Mouse (Mus musculus) MEL (cell line): ENCODE measurements around the gene Gabbr2.

Experiments used
- CTCF ChIP-seq, 3 experiments: IDR thresholded peaks in 2 of 3; conservative IDR thresholded peaks in 1 of 3; 2 replicates each; pipeline ENCODE4 v1.5.1; 2011 to 2012; ENCODE audit warnings: low read length in 3 of 3, low read depth in 2 of 3, mild to moderate bottlenecking in 2 of 3, improper control_type of control experiment in 1 of 3, inconsistent platforms in 1 of 3, mixed read lengths in 1 of 3, moderate library complexity in 1 of 3; ENCODE audit not compliant: control insufficient read depth in 1 of 3, insufficient read depth in 1 of 3, poor library complexity in 1 of 3, severe bottlenecking in 1 of 3
- E2F4 ChIP-seq: IDR thresholded peaks from 2 replicates; pipeline ENCODE4 v1.6.1; 2011; ENCODE audit warnings: low read depth, low read length, improper control_type of control experiment, borderline replicate concordance

DNA sequence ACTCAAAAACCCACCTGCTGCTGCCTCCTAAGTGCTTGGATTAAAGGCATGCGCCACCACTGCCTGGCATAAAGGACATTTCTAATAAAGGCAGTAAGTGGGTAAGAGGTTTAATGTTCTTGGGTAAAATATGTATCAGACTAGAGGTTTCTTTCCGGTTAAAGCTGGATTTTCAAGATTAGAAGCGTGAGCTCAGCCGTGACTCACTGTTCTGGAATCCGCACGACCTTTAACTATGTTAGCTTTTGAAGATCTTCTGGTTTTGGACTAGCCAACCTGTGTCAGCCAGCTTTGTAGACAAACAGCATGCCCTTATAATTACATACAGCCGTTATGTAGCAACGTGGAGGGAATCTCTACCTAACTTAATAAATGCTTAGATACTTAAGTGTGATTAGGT lies 351.8 kb downstream of the Gabbr2 start:
- TF ChIP-seq E2F4 (no peak), CTCF (IDR thresholded peaks at IDR 0.05 in 2 of 3, conservative IDR thresholded peaks at IDR 0.05 in 1 of 3; ENCODE audit: control insufficient read depth in 1 of 3, insufficient read depth in 1 of 3, low read depth in 2 of 3, low read length in 3 of 3, poor library complexity in 1 of 3, severe bottlenecking in 1 of 3) (no peak)
